ENCODE assay signal across 11 mouse cellular contexts in genomic region chr10:8972789-8973551, GRCm38 (mm10).
DNase-seq lines count a peak whose midpoint lies in the region; ATAC-seq lines count a peak whose summit lies in the region.
"Had no signal": no experiment of that assay in that cellular context is flagged by ENCODE, and none has a peak within 500 bp of the region (broad histone marks: within the 10 kb centered on the region; RNA-seq: fewer than 3 reads in every experiment).

No protein-coding gene starts in this region.

- peaks cover 9% of the 10 kb centered on the region for H3K4me1 ChIP-seq in forebrain, embryonic 15.5 days
- 0 out of 2 replicates have a peak, but pooled peaks cover 2% of the 10 kb centered on the region for H3K4me1 ChIP-seq in forebrain, embryonic 13.5 days
- H3K4me1 ChIP-seq in lung, embryonic 16.5 days (replicated peaks; ENCODE audit: control insufficient read depth, insufficient read depth, low read length): peaks cover 15% of the 10 kb centered on the region
- H3K4me1 ChIP-seq: liver, embryonic 13.5 days had no signal

- no peak overlapping the region for H3K4me2 ChIP-seq in forebrain, embryonic 15.5 days (replicated peaks)
- H3K4me2 ChIP-seq in forebrain, embryonic 13.5 days: no peak overlapping the region
- no peak overlapping the region for H3K4me2 ChIP-seq in lung, embryonic 16.5 days (ENCODE audit: low read depth, low read length)
- H3K4me2 ChIP-seq: liver, embryonic 13.5 days had no signal

- peak; percentile 30 for DNase-seq in heart, postnatal 4 days
- no peak for DNase-seq in heart, adult 18-20 months
- DNase-seq in lung, postnatal 10 days: no peak
- peak; percentile 22 for DNase-seq in retina, postnatal 1 day
- no peak for DNase-seq in kidney, postnatal 36 days
- DNase-seq: cerebellum, adult 2 months; liver, embryonic 13.5 days; thymus, adult 18-20 months had no signal

- 0 out of 2 replicates have a peak, but pooled peaks have one; percentile 64 for ATAC-seq in forebrain, embryonic 15.5 days (replicated peaks)
- ATAC-seq in forebrain, embryonic 13.5 days: no peak
- ATAC-seq in lung, embryonic 16.5 days (ENCODE audit: low read depth): 0 out of 2 replicates have a peak, but pooled peaks have one; percentile 41

- H3K4me3 ChIP-seq in forebrain, embryonic 15.5 days: no peak overlapping the region
- no peak overlapping the region for H3K4me3 ChIP-seq in forebrain, embryonic 13.5 days
- no peak overlapping the region for H3K4me3 ChIP-seq in lung, embryonic 16.5 days (ENCODE audit: low read length)
- H3K4me3 ChIP-seq: liver, embryonic 13.5 days had no signal

- H3K27me3 ChIP-seq in forebrain, embryonic 15.5 days: no peaks in the 10 kb centered on the region
- no peaks in the 10 kb centered on the region for H3K27me3 ChIP-seq in forebrain, embryonic 13.5 days
- H3K27me3 ChIP-seq in lung, embryonic 16.5 days (ENCODE audit: control insufficient read depth, insufficient read depth, low read depth, low read length): no peaks in the 10 kb centered on the region
- H3K27me3 ChIP-seq: liver, embryonic 13.5 days had no signal

- no peak overlapping the region for H3K27ac ChIP-seq in forebrain, embryonic 15.5 days (replicated peaks)
- H3K27ac ChIP-seq in forebrain, embryonic 13.5 days: no peak overlapping the region
- H3K27ac ChIP-seq in lung, embryonic 16.5 days (ENCODE audit: low read length): no peak overlapping the region
- H3K27ac ChIP-seq: liver, embryonic 13.5 days had no signal

- no peaks in the 10 kb centered on the region for H3K36me3 ChIP-seq in forebrain, embryonic 15.5 days
- H3K36me3 ChIP-seq in forebrain, embryonic 13.5 days (ENCODE audit: poor library complexity, severe bottlenecking): no peaks in the 10 kb centered on the region
- no peaks in the 10 kb centered on the region for H3K36me3 ChIP-seq in lung, embryonic 16.5 days (ENCODE audit: control insufficient read depth, insufficient read depth, low read length)
- H3K36me3 ChIP-seq: liver, embryonic 13.5 days had no signal

- no peak overlapping the region for H3K9ac ChIP-seq in forebrain, embryonic 15.5 days (replicated peaks)
- H3K9ac ChIP-seq in forebrain, embryonic 13.5 days: no peak overlapping the region
- H3K9ac ChIP-seq in lung, embryonic 16.5 days (ENCODE audit: low read length): no peak overlapping the region
- H3K9ac ChIP-seq: liver, embryonic 13.5 days had no signal

- no peaks in the 10 kb centered on the region for H3K9me3 ChIP-seq in forebrain, embryonic 15.5 days
- no peaks in the 10 kb centered on the region for H3K9me3 ChIP-seq in forebrain, embryonic 13.5 days (replicated peaks)
- H3K9me3 ChIP-seq in lung, embryonic 16.5 days (ENCODE audit: control insufficient read depth, low read length): no peaks in the 10 kb centered on the region
- H3K9me3 ChIP-seq: liver, embryonic 13.5 days had no signal

- WGBS in forebrain, embryonic 15.5 days: 46% methylated on average over 8 of the region's 8 CpGs
- 67% methylated on average over 8 of the region's 8 CpGs for WGBS in forebrain, embryonic 13.5 days
- WGBS in lung, embryonic 16.5 days: 47% methylated on average over 8 of the region's 8 CpGs

Comparison
In these comparisons a context has a peak if more than half of its experiments do, and no peak if none do; other contexts are left out.
1. DNase-seq: peak in heart, postnatal 4 days (single experiment) and retina, postnatal 1 day (single experiment); none in heart, adult 18-20 months (0 of 2), lung, postnatal 10 days (single experiment) and kidney, postnatal 36 days (0 of 2).